Mouse (Mus musculus) liver, postnatal 0 days (tissue): ENCODE data around the gene Acaa1a.
A peak's percentile ranks its signal among the peaks of the same experiment; 100 is the strongest.

Source experiments
- CTCF ChIP-seq: sonication (generic); IDR thresholded peaks from 2 replicates; pipeline ENCODE4 v1.5.1; 2016; ENCODE audit warnings: antibody characterized with exemption, low read depth
- EP300 ChIP-seq: IDR thresholded peaks from 2 replicates; pipeline ENCODE4 v1.6.1; 2016; ENCODE audit warnings: antibody characterized with exemption, low read depth, mild to moderate bottlenecking

DNA sequence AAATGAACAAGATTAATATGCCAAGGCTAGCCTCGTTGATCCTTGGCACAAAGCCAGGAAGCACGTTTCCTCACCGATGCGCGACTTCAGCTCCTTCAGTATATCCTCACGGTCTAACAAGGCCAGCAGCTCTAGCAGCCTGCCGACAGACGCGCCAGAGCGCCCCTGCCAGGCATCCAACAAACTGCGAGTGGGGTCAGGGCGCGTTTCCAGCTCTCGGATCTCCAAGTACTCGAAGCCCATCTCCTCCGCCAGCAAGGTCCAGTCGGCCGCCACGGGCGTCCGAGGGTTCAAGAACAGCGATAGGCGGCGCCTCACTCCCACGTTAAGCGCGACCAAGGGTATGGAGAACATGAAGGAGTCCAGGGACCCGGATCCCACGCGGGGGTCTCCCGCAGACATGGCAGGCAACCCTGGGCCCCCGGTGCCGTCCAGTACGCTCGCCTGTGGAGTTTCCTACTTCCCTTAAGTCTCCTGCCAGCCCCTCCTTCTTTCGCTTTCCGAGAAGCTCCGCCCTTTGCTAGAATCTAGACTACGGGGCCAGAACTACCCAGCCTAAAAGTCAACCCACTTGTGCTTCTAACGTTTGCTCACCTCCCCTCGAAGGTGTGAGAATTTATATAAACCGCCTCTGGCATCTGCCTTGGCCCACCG lies at the start of gene Acaa1a:
- TF ChIP-seq CTCF (peak; percentile 25), EP300 (no peak)
